Mouse (Mus musculus) erythroblast, embryonic 14.5 days (primary cell): ENCODE results near the gene Pcdh7.
"Not testable (repeated sequence)": the region's sequence is repeated elsewhere in the genome, so short reads cannot be mapped to it uniquely, and the experiment has no call there.

ENCODE experiments used
- GATA1 ChIP-seq: IDR thresholded peaks from 2 replicates; pipeline ENCODE4 v1.6.1; 2012; ENCODE audit warnings: low read length, inconsistent platforms, mixed read lengths
- TAL1 ChIP-seq: IDR thresholded peaks from 3 replicates; pipeline ENCODE4 v1.6.1; 2012; ENCODE audit warnings: low read length, inconsistent platforms, mixed read lengths

- TF ChIP-seq GATA1, TAL1: not testable (repeated sequence)
Observed at GRCm38 (mm10) chr5:57676970-57677369, 40.8 kb upstream of the Pcdh7 start.
